Mouse (Mus musculus) small intestine, adult 2 months (tissue): ENCODE results near the gene Rab14. TPM values are rescaled to one million over a fixed set of nuclear protein-coding genes. Genes with fewer than 3 reads are reported as not detected.

Experiments used
- H3K27ac ChIP-seq: fragments of 200-500 bp; 2 replicates; pipeline ENCODE4 v1.5.1; 2012; ENCODE audit warnings: low read depth, low read length, control low read depth, inconsistent platforms; ENCODE audit not compliant: insufficient read depth
- H3K27me3 ChIP-seq: fragments of 200-500 bp; 2 replicates; pipeline ENCODE4 v1.6.1; 2012; ENCODE audit warnings: mild to moderate bottlenecking, moderate library complexity, low read length, inconsistent platforms; ENCODE audit not compliant: control insufficient read depth, insufficient read depth
- H3K36me3 ChIP-seq: fragments of 200-500 bp; 2 replicates; pipeline ENCODE4 v1.6.1; 2012; ENCODE audit warnings: mild to moderate bottlenecking, low read length, control low read depth, inconsistent platforms; ENCODE audit not compliant: control insufficient read depth, insufficient read depth
- H3K4me1 ChIP-seq: fragments of 200-500 bp; 2 replicates; pipeline ENCODE4 v1.6.1; 2012; ENCODE audit warnings: low read length, inconsistent platforms, mixed read lengths; ENCODE audit not compliant: control insufficient read depth, insufficient read depth, insufficient read length
- H3K4me3 ChIP-seq: fragments of 200-500 bp; 2 replicates; pipeline ENCODE4 v1.5.1; 2012; ENCODE audit warnings: low read depth, mild to moderate bottlenecking, control low read depth, inconsistent platforms, low read length, moderate library complexity
- CTCF ChIP-seq: fragments of 200-500 bp; IDR thresholded peaks from 2 replicates; pipeline ENCODE4 v1.5.1; 2012; ENCODE audit warnings: low read depth, mild to moderate bottlenecking, control low read depth, inconsistent platforms, low read length, moderate library complexity, mixed read lengths; ENCODE audit not compliant: insufficient replicate concordance, insufficient read length; ENCODE audit errors: extremely low read depth
- POLR2A ChIP-seq: fragments of 200-500 bp; IDR thresholded peaks from 2 replicates; pipeline ENCODE4 v1.6.1; 2012; ENCODE audit warnings: low read depth, mild to moderate bottlenecking, control low read depth, inconsistent platforms, low read length, moderate library complexity
- WGBS: fragments of 180-500 bp; shearing (Covaris S2); methylation state at CpG from one replicate; pipeline ENCODE4 v1.1.7; 2018; 5-methylcytosine and 5-hydroxymethylcytosine counted together
- polyA plus RNA-seq: library from polyadenylated mRNA; depleted of rRNA; stranded (reverse); fragments of >200 nt; gene quantifications from 2 replicates; pipeline ENCODE4 v1.2.3, GENCODE M21; 2012

The Rab14 gene
- polyA plus RNA-seq, 1 experiment: 239 TPM

- Histone ChIP-seq H3K4me3 (no peak overlapping the region), H3K27me3 (no peaks in the 10 kb centered on the region), H3K27ac (no peak overlapping the region), H3K4me1 (no peaks in the 10 kb centered on the region), H3K36me3 (no peaks in the 10 kb centered on the region)
- 72% methylated on average over 14 of the region's 14 CpGs for WGBS
- TF ChIP-seq CTCF (no peak), POLR2A (no peak)
Observed at GRCm38 (mm10) chr2:35215363-35215762, 14.4 kb upstream of the Rab14 start.

DNA sequence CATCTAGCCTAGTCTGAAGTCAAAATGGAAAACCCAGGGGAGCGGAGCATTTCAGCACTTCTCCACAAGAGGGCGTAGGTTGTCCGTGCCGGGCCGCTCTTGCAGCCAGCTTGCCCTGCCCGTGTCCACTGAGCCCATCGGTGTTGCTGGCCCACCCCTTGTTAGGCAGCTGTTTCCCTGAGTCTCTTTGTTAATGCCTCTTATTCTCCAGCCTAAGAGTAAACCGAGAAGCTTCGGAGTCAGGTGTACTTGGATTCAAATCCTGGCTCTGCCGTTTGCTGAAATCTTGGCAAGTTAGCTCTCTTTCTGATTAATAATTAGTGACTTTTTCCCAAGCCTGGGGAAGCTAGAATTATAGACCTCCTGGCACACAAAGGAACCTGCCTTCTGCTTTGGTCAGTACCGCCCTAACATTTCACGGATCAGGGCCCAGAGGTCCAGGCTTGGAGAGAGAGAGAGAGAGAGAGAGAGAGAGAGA, 14.0 kb upstream of the Rab14 start:
- Histone ChIP-seq H3K4me1 (no peaks in the 10 kb centered on the region), H3K27ac (no peak overlapping the region), H3K27me3 (no peaks in the 10 kb centered on the region), H3K4me3 (peak overlapping the region; percentile 20), H3K36me3 (no peaks in the 10 kb centered on the region)
- TF ChIP-seq CTCF (peak; percentile 99), POLR2A (no peak)
- 4% methylated on average over 12 of the region's 12 CpGs for WGBS

DNA sequence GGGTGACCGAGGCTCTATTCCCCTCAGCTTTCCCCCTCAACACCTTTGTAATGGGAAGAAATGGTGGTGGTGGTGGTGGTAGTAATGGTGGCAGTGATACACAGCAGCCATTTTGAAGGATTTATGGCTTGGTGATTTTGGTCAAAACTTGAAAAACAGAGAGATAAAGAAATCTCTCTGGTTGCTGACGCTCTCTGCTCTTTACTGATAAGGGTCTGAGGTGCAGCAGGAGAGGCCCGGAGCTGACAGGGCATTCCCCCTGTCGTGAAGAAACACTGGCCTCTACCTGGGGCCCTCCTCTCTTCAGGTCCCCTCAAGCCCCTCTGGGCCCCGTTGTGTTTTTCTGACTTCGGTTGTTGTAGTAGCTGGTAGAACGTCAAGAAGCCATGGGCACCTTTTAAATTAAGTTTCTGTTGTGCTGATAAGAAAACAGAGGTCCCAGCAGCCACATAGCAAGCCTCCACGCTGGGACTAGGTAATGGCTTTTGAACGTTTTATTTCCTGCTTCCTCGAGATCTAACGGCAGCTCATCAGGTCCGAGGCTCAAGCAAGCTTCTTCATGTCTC, 12.5 kb upstream of the Rab14 start:
- Histone ChIP-seq H3K4me1 (no peaks in the 10 kb centered on the region), H3K4me3 (no peak overlapping the region), H3K27me3 (no peaks in the 10 kb centered on the region), H3K27ac (no peak overlapping the region), H3K36me3 (no peaks in the 10 kb centered on the region)
- 33% methylated on average over 12 of the region's 12 CpGs for WGBS
- no peak for TF ChIP-seq POLR2A
- TF ChIP-seq CTCF: no peak

- Histone ChIP-seq H3K4me3 (no peak overlapping the region), H3K36me3 (no peaks in the 10 kb centered on the region), H3K4me1 (no peaks in the 10 kb centered on the region), H3K27me3 (no peaks in the 10 kb centered on the region), H3K27ac (no peak overlapping the region)
- WGBS: 40% methylated on average over 3 of the region's 3 CpGs
- TF ChIP-seq CTCF (no peak), POLR2A (no peak)
Observed at GRCm38 (mm10) chr2:35211681-35212080, 10.8 kb upstream of the Rab14 start.

DNA sequence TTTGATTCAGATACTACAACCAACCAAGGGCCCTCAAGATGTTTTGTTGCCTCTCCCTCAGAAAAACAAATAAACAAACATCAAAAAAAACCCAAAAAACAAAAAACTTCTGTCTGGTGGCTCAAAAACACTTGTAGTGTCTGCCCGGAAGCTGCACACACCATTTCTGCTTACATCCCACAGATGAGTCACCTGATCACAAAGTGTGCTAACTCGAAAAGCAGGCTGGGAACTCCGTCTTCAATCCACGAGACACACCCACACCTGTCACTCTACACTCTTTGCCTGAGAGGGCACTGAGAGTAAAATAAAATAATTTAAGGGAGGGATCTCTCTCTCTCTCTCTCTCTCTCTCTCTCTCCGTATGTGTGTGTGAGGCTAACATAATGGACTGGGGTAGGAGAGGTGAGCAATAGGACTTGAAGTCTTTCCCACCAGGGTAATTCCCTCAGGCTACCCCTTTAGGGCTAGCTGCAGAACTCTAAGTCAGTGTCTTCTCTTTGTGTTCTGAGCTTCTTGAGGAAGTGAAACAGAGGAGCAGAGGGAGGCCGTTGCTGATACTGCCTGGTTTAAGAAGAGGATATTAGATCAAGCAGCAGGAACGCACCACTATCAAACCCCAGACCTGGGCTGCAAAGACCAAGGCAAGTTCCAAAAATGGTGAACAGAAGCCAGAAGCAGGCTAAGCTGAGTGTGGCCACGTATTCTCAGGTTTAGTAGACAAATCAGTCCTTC, 8.2 kb upstream of the Rab14 start:
- no peaks in the 10 kb centered on the region for H3K4me1 ChIP-seq
- no peaks in the 10 kb centered on the region for H3K27me3 ChIP-seq
- no peaks in the 10 kb centered on the region for H3K36me3 ChIP-seq
- 54% methylated on average over 8 of the region's 8 CpGs for WGBS
- H3K27ac ChIP-seq: no peak overlapping the region
- no peak overlapping the region for H3K4me3 ChIP-seq
- TF ChIP-seq POLR2A (no peak), CTCF (no peak)

GRCm38 (mm10) chr2:35208054-35208453, 7.1 kb upstream of the Rab14 start:
- Histone ChIP-seq H3K4me1 (no peaks in the 10 kb centered on the region), H3K4me3 (no peak overlapping the region), H3K27ac (no peak overlapping the region), H3K36me3 (no peaks in the 10 kb centered on the region), H3K27me3 (no peaks in the 10 kb centered on the region)
- TF ChIP-seq POLR2A (no peak), CTCF (no peak)
- WGBS: 67% methylated on average over 3 of the region's 3 CpGs

DNA sequence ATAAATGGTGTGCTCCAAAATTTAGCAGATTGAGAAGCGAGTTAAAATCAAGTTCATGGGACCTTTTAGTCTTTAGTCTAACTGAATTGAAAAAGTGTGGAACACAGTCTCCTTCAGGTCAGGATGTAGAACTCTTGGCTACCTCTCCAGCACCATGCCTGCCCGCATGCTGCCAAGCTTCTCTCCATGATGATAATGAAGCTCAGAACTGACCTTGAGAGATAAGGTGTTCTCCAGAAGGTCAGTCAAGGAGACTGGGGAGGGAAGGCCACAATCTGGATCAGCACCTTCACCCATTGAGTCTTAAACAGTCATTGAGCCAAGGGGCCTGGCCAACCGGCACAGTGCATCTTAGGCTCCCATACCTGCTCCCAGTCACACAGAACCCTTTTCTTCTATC, 5.8 kb upstream of the Rab14 start:
- Histone ChIP-seq H3K4me3 (no peak overlapping the region), H3K27ac (no peak overlapping the region), H3K4me1 (no peaks in the 10 kb centered on the region), H3K27me3 (no peaks in the 10 kb centered on the region), H3K36me3 (no peaks in the 10 kb centered on the region)
- WGBS: 84% methylated on average over 3 of the region's 3 CpGs
- TF ChIP-seq CTCF (no peak), POLR2A (no peak)
